In genomic region chr7:136214415-136214814, GRCm38 (mm10) we compare ENCODE assay signal across 19 mouse cellular contexts.
A peak's percentile ranks its signal among the peaks of the same experiment; 100 is the strongest.
DNase-seq lines count a peak whose midpoint lies in the region; ATAC-seq lines count a peak whose summit lies in the region.
"Had no signal": no experiment of that assay in that cellular context is flagged by ENCODE, and none has a peak within 500 bp of the region (broad histone marks: within the 10 kb centered on the region; RNA-seq: fewer than 3 reads in every experiment).

No protein-coding gene starts in this region.

- H3K36me3 ChIP-seq in forebrain, embryonic 10.5 days (replicated peaks): no peaks in the 10 kb centered on the region
- no peaks in the 10 kb centered on the region for H3K36me3 ChIP-seq in forebrain, embryonic 14.5 days (ENCODE audit: control insufficient read depth, insufficient read depth, low read length)
- no peaks in the 10 kb centered on the region for H3K36me3 ChIP-seq in midbrain, embryonic 10.5 days
- no peaks in the 10 kb centered on the region for H3K36me3 ChIP-seq in midbrain, embryonic 11.5 days (ENCODE audit: control insufficient read depth, insufficient read depth, low read length)
- H3K36me3 ChIP-seq in limb, embryonic 12.5 days: no peaks in the 10 kb centered on the region
- H3K36me3 ChIP-seq: forebrain, embryonic 15.5 days; liver, embryonic 15.5 days had no signal

- no peak overlapping the region for H3K4me2 ChIP-seq in forebrain, embryonic 14.5 days (ENCODE audit: low read length)
- H3K4me2 ChIP-seq in midbrain, embryonic 11.5 days: no peak overlapping the region
- H3K4me2 ChIP-seq in limb, embryonic 12.5 days: peak overlapping the region; percentile 14
- H3K4me2 ChIP-seq: forebrain, embryonic 15.5 days; hindbrain, embryonic 14.5 days; liver, embryonic 15.5 days had no signal

- WGBS in forebrain, embryonic 10.5 days: 63% methylated on average over 4 of the region's 4 CpGs
- 48% methylated on average over 4 of the region's 4 CpGs for WGBS in forebrain, embryonic 14.5 days
- 64% methylated on average over 4 of the region's 4 CpGs for WGBS in midbrain, embryonic 10.5 days
- WGBS in midbrain, embryonic 11.5 days: 64% methylated on average over 4 of the region's 4 CpGs
- 13% methylated on average over 4 of the region's 4 CpGs for WGBS in limb, embryonic 12.5 days

- no peaks in the 10 kb centered on the region for H3K9me3 ChIP-seq in forebrain, embryonic 10.5 days
- no peaks in the 10 kb centered on the region for H3K9me3 ChIP-seq in forebrain, embryonic 14.5 days (replicated peaks; ENCODE audit: control insufficient read depth, low read length)
- no peaks in the 10 kb centered on the region for H3K9me3 ChIP-seq in midbrain, embryonic 10.5 days (replicated peaks)
- no peaks in the 10 kb centered on the region for H3K9me3 ChIP-seq in midbrain, embryonic 11.5 days (ENCODE audit: control insufficient read depth, low read length)
- H3K9me3 ChIP-seq in limb, embryonic 12.5 days: no peaks in the 10 kb centered on the region
- H3K9me3 ChIP-seq: forebrain, embryonic 15.5 days; liver, embryonic 15.5 days had no signal

- DNase-seq in forebrain, embryonic 10.5 days (ENCODE audit: extremely low spot score, low spot score): no peak
- DNase-seq in forebrain, embryonic 14.5 days (ENCODE audit: low spot score): no peak
- DNase-seq in midbrain, embryonic 10.5 days (ENCODE audit: low spot score): no peak
- DNase-seq in midbrain, embryonic 11.5 days (ENCODE audit: low spot score, missing footprints): no peak
- DNase-seq in T-cell, adult 2 months (ENCODE audit: low spot score): no peak
- DNase-seq in ovary, postnatal 36 days (ENCODE audit: low spot score): no peak
- DNase-seq in urinary bladder, postnatal 36 days (ENCODE audit: low spot score in 2 of 2): no peak
- DNase-seq: adrenal gland, adult 2 months; cerebellum, postnatal 25 days; heart, adult 11 months; right cerebral cortex, postnatal 25 days; thymus, postnatal 14 days had no signal

- peaks cover 100% of the 10 kb centered on the region for H3K27me3 ChIP-seq in forebrain, embryonic 10.5 days (ENCODE audit: poor library complexity, severe bottlenecking)
- H3K27me3 ChIP-seq in forebrain, embryonic 14.5 days (replicated peaks; ENCODE audit: control insufficient read depth, insufficient read depth, low read length): peaks cover 20% of the 10 kb centered on the region
- peaks cover 54% of the 10 kb centered on the region for H3K27me3 ChIP-seq in midbrain, embryonic 10.5 days (ENCODE audit: low read depth, poor library complexity, severe bottlenecking)
- H3K27me3 ChIP-seq in midbrain, embryonic 11.5 days (ENCODE audit: control insufficient read depth, insufficient read depth, low read length): no peaks in the 10 kb centered on the region
- H3K27me3 ChIP-seq in limb, embryonic 12.5 days: peaks cover 40% of the 10 kb centered on the region
- H3K27me3 ChIP-seq: liver, embryonic 15.5 days had no signal

- no peak for ATAC-seq in forebrain, embryonic 14.5 days
- no peak for ATAC-seq in midbrain, embryonic 11.5 days (ENCODE audit: low FRiP score)
- ATAC-seq in limb, embryonic 12.5 days (ENCODE audit: insufficient number of reproducible peaks, insufficient read depth, low FRiP score, low TSS enrichment, low read depth): peak; percentile 18; the same call in 1 of the 2 replicates
- ATAC-seq: forebrain, embryonic 15.5 days; intestine, postnatal 0 days; lung, postnatal 0 days; midbrain, embryonic 16.5 days had no signal

- H3K9ac ChIP-seq in forebrain, embryonic 14.5 days (ENCODE audit: low read length): no peak overlapping the region
- H3K9ac ChIP-seq in midbrain, embryonic 11.5 days (ENCODE audit: low read length): no peak overlapping the region
- H3K9ac ChIP-seq in limb, embryonic 12.5 days (replicated peaks): no peak overlapping the region
- H3K9ac ChIP-seq: forebrain, embryonic 15.5 days; hindbrain, embryonic 14.5 days; liver, embryonic 15.5 days had no signal

- no peak overlapping the region for H3K4me3 ChIP-seq in forebrain, embryonic 10.5 days
- H3K4me3 ChIP-seq in forebrain, embryonic 14.5 days (ENCODE audit: low read depth, low read length): no peak overlapping the region
- no peak overlapping the region for H3K4me3 ChIP-seq in midbrain, embryonic 10.5 days
- no peak overlapping the region for H3K4me3 ChIP-seq in midbrain, embryonic 11.5 days (ENCODE audit: low read depth, low read length)
- no peak overlapping the region for H3K4me3 ChIP-seq in limb, embryonic 12.5 days (replicated peaks)
- H3K4me3 ChIP-seq: forebrain, embryonic 15.5 days; liver, embryonic 15.5 days had no signal

- peaks cover 47% of the 10 kb centered on the region for H3K4me1 ChIP-seq in forebrain, embryonic 10.5 days
- H3K4me1 ChIP-seq in forebrain, embryonic 14.5 days (ENCODE audit: control insufficient read depth, insufficient read depth, low read length): peaks cover 11% of the 10 kb centered on the region
- peaks cover 46% of the 10 kb centered on the region for H3K4me1 ChIP-seq in midbrain, embryonic 10.5 days
- H3K4me1 ChIP-seq in midbrain, embryonic 11.5 days (ENCODE audit: control insufficient read depth, insufficient read depth, low read length): peaks cover 14% of the 10 kb centered on the region
- peaks cover 83% of the 10 kb centered on the region for H3K4me1 ChIP-seq in limb, embryonic 12.5 days (replicated peaks)
- H3K4me1 ChIP-seq: liver, embryonic 15.5 days had no signal

- 0 out of 2 replicates have a peak overlapping the region, but pooled peaks have one; percentile 30 for H3K27ac ChIP-seq in forebrain, embryonic 10.5 days
- no peak overlapping the region for H3K27ac ChIP-seq in forebrain, embryonic 14.5 days (ENCODE audit: low read depth, low read length)
- 0 out of 2 replicates have a peak overlapping the region, but pooled peaks have one; percentile 14 for H3K27ac ChIP-seq in midbrain, embryonic 10.5 days (replicated peaks)
- no peak overlapping the region for H3K27ac ChIP-seq in midbrain, embryonic 11.5 days (ENCODE audit: low read depth, low read length)
- peak overlapping the region; percentile 88 for H3K27ac ChIP-seq in limb, embryonic 12.5 days
- H3K27ac ChIP-seq: forebrain, embryonic 15.5 days; hindbrain, embryonic 14.5 days; liver, embryonic 15.5 days had no signal

Comparison
In these comparisons a context has a peak if more than half of its experiments do, and no peak if none do; other contexts are left out.
1. H3K27ac ChIP-seq: peak in forebrain, embryonic 10.5 days (single experiment), midbrain, embryonic 10.5 days (single experiment) and limb, embryonic 12.5 days (single experiment); none in forebrain, embryonic 14.5 days (single experiment) and midbrain, embryonic 11.5 days (single experiment).